Mouse (Mus musculus) mature B cell (primary cell): Measurements from ENCODE around the gene Xdh.

Source experiments
- in situ Hi-C: fragments of 300-500 bp; cut with MboI; formaldehyde crosslinking; loops from 2 replicates; pipeline ENCODE4 v1.14.3; 2019

Gene Xdh

DNA sequence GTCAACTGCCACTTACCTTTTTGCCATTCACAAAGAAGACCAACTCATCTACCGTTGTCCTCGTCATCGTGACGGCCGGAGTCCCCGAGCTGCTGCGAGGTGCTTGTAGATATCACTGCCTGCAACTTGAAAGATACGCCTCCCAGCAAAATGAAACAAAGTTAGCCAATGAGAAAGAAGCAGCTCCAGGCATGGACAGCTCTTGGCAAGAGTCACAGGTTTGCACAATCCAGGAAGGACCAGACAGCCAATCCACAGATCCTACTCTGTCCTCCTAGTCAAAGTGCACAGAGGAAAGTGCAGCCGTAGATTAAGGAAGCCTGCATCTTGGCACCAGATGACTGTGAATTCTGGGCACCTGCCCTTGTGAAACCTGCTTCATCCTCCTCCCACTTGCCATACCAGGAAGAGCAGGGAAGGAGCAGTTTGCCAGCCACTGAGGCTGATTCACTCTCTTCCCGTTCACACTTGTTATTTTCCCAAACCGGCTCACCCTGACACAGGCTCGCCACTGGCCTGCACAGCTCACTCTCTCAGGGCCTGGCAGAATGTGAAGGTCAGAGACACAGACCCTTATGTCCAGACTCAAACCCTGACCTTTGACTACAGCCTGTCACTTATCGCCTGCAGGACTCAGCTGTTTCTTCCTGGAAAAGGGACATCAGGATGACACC is at the start of gene Xdh:
Gene Xdh, minus strand, starts transcription at position 135 of the 674 bp plus-strand sequence.
- in situ Hi-C loops: no loop called here

DNA sequence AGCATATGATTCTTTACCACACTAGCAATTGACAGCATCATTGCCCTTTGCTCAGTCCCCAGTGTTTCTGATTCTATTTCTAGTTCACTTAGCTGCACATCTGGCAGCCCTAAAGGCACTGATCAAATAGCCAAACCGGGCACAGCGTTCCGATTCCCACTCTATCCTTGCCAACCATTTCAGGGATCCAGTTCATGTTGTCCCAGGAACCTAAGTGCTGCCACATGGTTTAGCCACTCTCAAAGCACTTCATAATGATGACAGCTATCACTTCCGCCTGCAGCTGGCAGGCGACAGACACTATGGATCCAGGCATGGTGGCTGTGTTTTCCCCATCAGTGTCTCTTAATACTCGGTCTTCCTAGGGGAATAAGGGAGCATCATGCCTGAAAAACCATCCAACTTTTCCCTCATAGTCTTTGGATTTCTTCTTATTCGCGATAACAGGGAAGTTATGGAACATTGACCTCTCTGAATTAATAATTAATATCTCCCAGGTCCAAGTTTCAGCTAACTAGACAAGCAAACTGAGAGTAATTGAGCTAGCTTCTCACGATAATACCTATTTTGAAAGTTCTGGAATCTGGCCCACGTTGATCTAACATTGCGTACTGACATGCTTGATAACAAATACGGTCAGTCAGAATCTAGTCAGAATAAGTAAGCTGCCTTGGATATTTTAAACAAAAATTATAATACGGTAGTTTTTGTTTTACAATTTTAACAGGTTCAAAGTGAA is 46.1 kb upstream of the Xdh start:
- in situ Hi-C loops: no loop called here

DNA sequence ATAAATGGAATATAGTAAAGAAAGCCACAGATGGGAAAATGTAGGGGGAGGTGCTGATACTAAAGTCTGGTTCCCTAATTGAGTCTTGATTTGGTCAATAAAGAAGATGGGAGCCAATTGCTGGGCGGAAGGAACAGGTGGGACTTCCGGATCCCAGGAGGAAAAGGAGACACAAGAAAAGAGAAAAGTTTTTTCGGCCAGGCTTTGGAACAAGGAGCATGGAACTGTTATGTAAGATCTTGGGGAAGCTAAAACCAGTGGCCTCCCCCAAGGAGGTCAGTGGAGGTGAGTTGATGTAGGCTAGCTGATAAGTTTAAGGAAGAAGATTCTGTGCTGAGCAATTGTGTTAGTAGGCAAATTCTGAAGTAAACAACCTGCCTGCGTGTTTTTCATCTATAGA is 41.3 kb upstream of the Xdh start:
- in situ Hi-C loops: no loop called here

- in situ Hi-C loops: no loop called here
These were observed 36.6 kb upstream of the Xdh start for GRCm38 (mm10) chr17:73986571-73986970.

DNA sequence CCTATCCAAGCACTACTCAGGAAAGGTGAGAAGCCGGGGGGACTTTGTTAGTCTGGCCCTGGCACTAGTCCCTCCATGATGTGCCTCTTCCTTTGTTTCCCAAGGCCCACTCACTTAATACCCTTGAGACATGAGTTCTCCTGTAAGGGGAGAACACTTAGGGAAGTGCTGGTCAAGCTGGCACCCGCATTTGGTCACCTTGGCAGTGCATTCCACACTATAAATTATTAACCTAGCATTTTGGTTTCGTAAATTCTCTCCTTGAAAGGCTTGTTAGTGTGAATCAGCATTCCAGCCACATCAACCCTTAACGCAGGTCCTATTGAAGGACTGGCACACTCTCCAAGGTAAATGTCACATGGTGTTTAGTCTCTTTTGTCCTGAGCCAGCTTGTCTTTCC is 35.9 kb upstream of the Xdh start:
- in situ Hi-C loops: no loop called here

DNA sequence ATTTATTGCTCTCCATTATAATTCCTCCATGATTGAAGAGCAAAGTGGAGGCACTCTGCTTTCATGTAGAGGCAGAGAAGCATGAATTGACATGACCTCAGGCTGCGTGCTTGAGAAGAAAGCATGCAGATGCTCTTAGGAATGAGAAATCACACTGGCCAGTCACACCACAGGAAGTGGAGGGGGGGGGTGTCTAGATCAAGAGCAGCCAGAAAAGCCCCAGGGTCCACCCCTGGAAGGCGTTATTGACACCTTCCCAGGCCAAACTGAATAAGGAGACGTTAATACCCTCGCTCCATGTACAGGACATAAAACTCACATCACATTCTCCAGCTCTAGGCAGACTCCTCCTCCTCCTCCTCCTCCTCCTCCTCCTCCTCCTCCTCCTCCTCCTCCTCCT is 34.5 kb upstream of the Xdh start:
- in situ Hi-C loops: no loop called here

GRCm38 (mm10) chr17:73982871-73983270 is 32.9 kb upstream of the Xdh start:
- in situ Hi-C loops: no loop called here

DNA sequence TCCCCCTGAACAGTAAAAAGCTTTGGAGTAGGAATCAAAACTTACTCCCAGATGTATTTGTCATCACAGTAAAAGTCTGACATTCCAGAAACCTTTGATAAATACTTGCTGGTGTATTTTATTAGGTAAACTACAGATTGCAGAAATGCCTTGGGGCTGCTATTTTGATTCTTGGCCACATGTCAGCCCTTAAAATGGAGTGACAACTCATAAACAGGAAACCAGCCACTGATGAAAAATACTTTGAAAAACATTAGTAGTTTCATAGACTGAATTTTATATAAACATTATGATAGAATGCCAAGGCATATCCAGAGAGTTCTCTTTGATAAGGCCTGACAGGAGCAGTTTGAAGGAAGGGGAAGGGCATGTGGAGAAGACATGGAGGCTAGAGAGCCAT is 26.1 kb upstream of the Xdh start:
- in situ Hi-C loops: no loop called here

DNA sequence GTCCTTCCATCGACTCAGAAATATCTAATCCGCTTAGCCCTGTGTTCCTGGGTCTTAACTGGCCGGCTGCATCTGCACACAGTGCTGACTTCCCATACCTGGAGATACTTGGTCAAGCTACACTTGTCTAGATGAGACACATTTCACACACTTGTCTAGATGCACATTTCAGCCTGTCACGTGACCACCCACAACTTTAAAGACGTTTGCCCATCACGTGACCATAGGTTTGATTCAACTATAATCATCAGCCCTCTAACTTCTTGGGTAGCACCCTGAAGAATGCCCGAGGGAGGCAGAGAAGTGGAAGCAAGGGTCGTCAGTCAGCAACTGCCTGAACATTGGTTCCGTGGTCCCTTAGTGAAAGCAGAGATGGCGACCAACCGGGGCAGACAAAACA is 22.7 kb upstream of the Xdh start:
- in situ Hi-C loops: no loop called here

DNA sequence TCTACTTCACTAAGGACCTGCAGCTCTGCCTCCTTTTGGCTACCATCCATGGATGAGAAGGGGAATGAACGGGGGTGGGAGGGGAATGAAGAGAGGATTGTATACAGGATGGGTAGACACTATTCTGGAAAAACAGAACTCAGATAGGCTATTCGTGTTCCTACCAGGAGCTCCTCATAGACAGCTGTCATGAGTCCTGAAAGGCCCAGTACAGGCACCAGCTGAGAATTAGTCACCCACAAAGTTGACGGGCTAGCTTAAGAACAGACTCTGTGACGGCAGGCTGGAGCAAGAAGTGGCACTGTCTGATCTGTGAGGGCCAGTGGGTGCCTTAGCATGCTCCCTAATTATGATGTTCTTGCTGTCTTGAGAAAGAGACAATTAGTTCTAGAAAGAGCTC is 21.3 kb upstream of the Xdh start:
- in situ Hi-C loops: no loop called here

- in situ Hi-C loops: no loop called here
These were observed 20.5 kb upstream of the Xdh start for GRCm38 (mm10) chr17:73970361-73971027.

- in situ Hi-C loops: no loop called here
These were observed 14.9 kb upstream of the Xdh start for GRCm38 (mm10) chr17:73964856-73965255.

GRCm38 (mm10) chr17:73962628-73963043 is 12.6 kb upstream of the Xdh start:
- in situ Hi-C loops: no loop called here

DNA sequence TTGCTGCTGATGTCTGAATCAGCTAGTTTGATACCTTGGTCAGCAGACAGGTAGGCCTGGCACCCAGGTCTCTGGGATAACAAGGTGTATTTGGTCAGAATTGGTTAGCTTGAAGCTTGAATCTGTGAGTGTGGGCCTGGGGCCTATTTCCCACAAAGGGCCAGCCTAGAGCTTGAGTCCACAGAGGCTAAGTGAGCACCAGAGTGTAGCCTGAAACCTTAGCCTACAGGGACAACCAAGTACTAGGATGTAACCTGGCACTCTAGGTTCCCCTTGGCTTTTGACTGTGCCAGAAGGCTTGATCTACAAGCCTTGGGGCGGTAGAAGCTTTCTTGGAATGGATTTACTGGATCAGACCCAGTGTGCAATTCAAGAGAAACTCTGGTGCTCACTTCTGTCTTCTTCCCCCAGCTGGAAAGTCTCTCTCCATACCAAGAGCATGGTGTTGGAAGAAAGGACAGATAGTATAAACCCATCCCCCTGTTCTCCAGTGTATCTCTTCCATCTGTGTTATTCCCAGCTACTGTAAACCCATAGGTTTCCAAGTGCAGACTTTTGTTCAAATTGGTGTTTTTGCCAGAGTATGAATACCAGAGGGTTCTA is 11.9 kb upstream of the Xdh start:
- in situ Hi-C loops: no loop called here

- in situ Hi-C loops: no loop called here
These were observed 10.7 kb upstream of the Xdh start for GRCm38 (mm10) chr17:73960745-73961144.

DNA sequence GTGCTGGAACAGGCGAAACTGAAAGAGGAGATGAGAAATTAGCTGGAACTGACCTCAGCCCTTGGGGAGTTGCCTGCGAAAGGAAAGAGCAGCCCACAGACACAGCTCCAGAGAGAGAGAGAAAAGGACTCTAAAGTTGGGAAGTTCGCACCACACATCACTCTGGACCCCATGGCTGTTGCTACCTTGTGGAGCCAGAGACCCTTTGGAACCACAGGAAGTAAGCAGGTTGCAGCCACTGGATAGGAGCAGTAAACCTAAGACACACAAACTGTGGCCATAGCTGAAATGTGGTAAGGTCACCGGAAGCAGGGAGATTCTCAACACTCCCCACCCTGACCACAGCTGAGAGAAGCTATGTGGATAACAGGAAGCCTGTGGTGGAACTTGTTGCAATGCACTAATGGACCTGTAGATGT is 2.1 kb upstream of the Xdh start:
- in situ Hi-C loops: no loop called here

DNA sequence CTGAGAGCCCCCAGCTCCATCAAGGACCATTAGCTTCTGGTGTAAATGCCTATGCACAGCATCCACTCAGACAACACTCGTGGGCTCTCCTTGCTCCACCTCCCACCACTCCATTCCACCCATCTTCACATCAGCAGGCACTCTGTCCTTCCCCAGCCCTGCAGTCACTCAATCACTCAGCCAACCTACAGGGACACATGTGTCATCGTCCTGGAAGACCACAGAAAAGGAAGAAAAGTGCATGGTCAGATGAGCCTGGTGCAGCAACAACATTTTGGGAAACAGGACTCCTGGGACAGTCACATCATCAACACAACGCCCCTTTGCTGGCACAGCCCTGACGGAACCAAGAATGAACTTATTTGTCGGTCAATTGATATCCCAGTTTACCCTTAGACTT is 974 bp upstream of the Xdh start:
- in situ Hi-C loops: no loop called here

DNA sequence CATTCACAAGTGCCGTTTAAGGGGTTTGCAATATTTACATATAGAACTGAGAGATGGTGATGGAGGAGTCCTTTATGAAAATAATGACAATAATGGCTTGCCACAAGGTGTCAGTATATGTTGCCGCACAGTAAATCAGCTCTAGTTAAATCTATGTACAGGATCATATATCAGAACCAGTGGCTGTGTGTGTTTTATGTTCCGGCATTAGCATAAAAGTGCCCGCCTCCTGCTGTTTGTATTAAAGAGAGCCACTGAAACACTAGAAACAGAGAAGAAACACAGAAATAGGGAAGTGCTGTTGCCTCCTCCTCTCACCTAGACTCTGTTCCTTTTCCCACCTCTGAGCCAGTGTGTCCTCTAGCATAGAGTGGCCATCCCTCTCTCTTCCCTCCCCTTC is 498 bp downstream of the Xdh start:
- in situ Hi-C loops: no loop called here

DNA sequence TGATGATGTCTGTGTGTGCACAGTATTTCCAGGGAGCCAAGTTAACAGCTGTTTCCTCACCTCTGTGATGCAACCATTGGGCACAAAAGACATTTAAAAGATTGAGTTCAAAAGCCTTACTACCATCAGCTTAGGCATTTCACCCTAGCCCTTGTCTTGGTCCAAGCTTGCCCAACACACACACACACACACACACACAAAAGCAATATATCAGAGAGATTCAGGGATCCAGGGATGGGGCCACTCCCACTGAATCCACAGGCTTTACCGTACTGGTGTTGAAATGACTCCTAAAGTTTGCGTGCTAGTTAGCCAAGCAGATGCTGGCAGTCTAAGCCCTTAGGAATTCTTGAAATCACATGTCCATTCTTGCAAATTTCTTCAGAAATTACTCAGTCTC is 1.2 kb downstream of the Xdh start:
- in situ Hi-C loops: no loop called here

DNA sequence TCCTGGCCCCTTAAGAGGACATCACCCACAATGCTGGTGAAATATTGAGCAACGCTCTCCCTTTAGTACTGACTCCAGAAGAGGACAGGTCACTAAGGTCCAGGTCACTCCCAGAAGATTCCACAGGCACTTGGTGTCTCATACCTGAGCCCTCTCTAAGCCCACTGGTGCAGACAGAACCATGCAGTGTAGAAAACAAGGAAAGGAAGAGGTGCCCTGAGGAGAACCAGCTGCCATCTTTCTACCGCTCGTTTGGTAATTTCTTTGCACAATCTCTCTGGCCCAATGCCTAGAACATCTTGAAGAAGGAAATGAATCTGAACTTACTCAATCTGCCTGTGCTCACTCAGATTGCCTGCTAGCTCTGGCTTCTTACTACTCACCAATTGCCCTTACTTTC is 2.0 kb downstream of the Xdh start:
- in situ Hi-C loops: no loop called here

- in situ Hi-C loops: no loop called here
These were observed 3.1 kb downstream of the Xdh start for GRCm38 (mm10) chr17:73946856-73947255.

- in situ Hi-C loops: no loop called here
These were observed 5.3 kb downstream of the Xdh start for GRCm38 (mm10) chr17:73944661-73945060.
